Mouse (Mus musculus) spleen, adult 2 months (tissue): ENCODE data around the gene Gm9837.

Experiments used
- CTCF ChIP-seq: fragments of 200-500 bp; IDR thresholded peaks from 2 replicates; pipeline ENCODE4 v1.5.1; 2011; ENCODE audit warnings: mild to moderate bottlenecking, inconsistent platforms; ENCODE audit not compliant: insufficient read depth, insufficient read length, insufficient replicate concordance; ENCODE audit errors: extremely low read depth
- POLR2A ChIP-seq: fragments of 200-500 bp; IDR thresholded peaks from 2 replicates; pipeline ENCODE4 v1.6.1; 2011; ENCODE audit warnings: low read depth, low read length, inconsistent platforms

- TF ChIP-seq CTCF, result no peak
- no peak for TF ChIP-seq POLR2A
These were observed 6.5 kb downstream of the Gm9837 start for GRCm38 (mm10) chr11:53463551-53464424.
